Mouse (Mus musculus) bone marrow, adult 2 months (tissue): ENCODE measurements at regions not wholly inside any gene's neighbourhood (a gene's known extent, or its start where the extent isn't known, plus 50 kb on each side); places are given as distances from the start of the nearest gene placed in this dataset.
"Not testable (repeated sequence)": the region's sequence is repeated elsewhere in the genome, so short reads cannot be mapped to it uniquely, and the experiment has no call there.

Experiments used
- H3K27ac ChIP-seq: fragments of 200-500 bp; 2 replicates; pipeline ENCODE4 v1.5.1; 2012; ENCODE audit warnings: low read depth, mild to moderate bottlenecking, control low read depth, inconsistent platforms, low read length; ENCODE audit not compliant: control insufficient read depth, poor library complexity, insufficient read depth
- H3K4me1 ChIP-seq: fragments of 200-500 bp; 2 replicates; pipeline ENCODE4 v1.6.1; 2011; ENCODE audit warnings: low read length; ENCODE audit not compliant: control insufficient read depth, insufficient read depth
- H3K4me3 ChIP-seq: fragments of 200-500 bp; replicated peaks from 2 replicates; pipeline ENCODE3; 2011; ENCODE audit warnings: mild to moderate bottlenecking, low read depth, low read length, control low read depth; ENCODE audit not compliant: control insufficient read depth
- CTCF ChIP-seq: fragments of 200-500 bp; IDR thresholded peaks from 2 replicates; pipeline ENCODE4 v1.5.1; 2011; ENCODE audit warnings: low read length, control low read depth; ENCODE audit not compliant: control insufficient read depth, insufficient read depth
- POLR2A ChIP-seq: fragments of 200-500 bp; IDR thresholded peaks from 2 replicates; pipeline ENCODE4 v1.6.1; 2011; ENCODE audit warnings: low read depth, mild to moderate bottlenecking, control low read depth, low read length, borderline replicate concordance; ENCODE audit not compliant: control insufficient read depth
- WGBS: fragments of 180-500 bp; shearing (Covaris S2); methylation state at CpG from one replicate; pipeline ENCODE4 v1.1.7; 2018; 5-methylcytosine and 5-hydroxymethylcytosine counted together

- Histone ChIP-seq H3K27ac (no peak overlapping the region), H3K4me3 (no peak overlapping the region), H3K4me1 (no peaks in the 10 kb centered on the region)
- 55% methylated on average over 6 of the region's 6 CpGs for WGBS
- TF ChIP-seq POLR2A (no peak), CTCF (no peak)
Measured at GRCm38 (mm10) chr6:140854691-140855090, 125.6 kb downstream of the Gm11077 start.

- TF ChIP-seq CTCF (no peak), POLR2A (no peak)
- no peak overlapping the region for H3K27ac ChIP-seq
- H3K4me3 ChIP-seq, result no peak overlapping the region
- H3K4me1 ChIP-seq, result no peaks in the 10 kb centered on the region
- 19% methylated on average over 14 of the region's 14 CpGs for WGBS
Measured at GRCm38 (mm10) chr6:140856468-140857117, 127.5 kb downstream of the Gm11077 start.

GRCm38 (mm10) chr6:140857118-140857746 lies 128.1 kb downstream of the Gm11077 start:
- TF ChIP-seq CTCF (no peak), POLR2A (no peak)
- H3K4me3 ChIP-seq, result no peak overlapping the region
- H3K4me1 ChIP-seq, result no peaks in the 10 kb centered on the region
- H3K27ac ChIP-seq, result no peak overlapping the region
- WGBS, result 38% methylated on average over 18 of the region's 18 CpGs

GRCm38 (mm10) chr6:140869523-140869922 lies 140.4 kb downstream of the Gm11077 start:
- H3K4me1 ChIP-seq, H3K27ac ChIP-seq, H3K4me3 ChIP-seq: not testable (repeated sequence)
- WGBS, result 89% methylated on average over 11 of the region's 16 CpGs

- no peaks in the 10 kb centered on the region for H3K4me1 ChIP-seq
- 42% methylated on average over 3 of the region's 3 CpGs for WGBS
- no peak overlapping the region for H3K27ac ChIP-seq
- no peak overlapping the region for H3K4me3 ChIP-seq
- TF ChIP-seq CTCF, result no peak
- TF ChIP-seq POLR2A, result no peak
Measured at GRCm38 (mm10) chr6:140874831-140875230, 145.7 kb downstream of the Gm11077 start.

- H3K4me3 ChIP-seq, result no peak overlapping the region
- no peaks in the 10 kb centered on the region for H3K4me1 ChIP-seq
- TF ChIP-seq CTCF (no peak), POLR2A (no peak)
- H3K27ac ChIP-seq, result no peak overlapping the region
Measured at GRCm38 (mm10) chr6:140883651-140884050, 154.6 kb downstream of the Gm11077 start.

- WGBS, result 27% methylated on average over 11 of the region's 11 CpGs
- no peak for TF ChIP-seq CTCF
- no peak for TF ChIP-seq POLR2A
- H3K4me3 ChIP-seq, result no peak overlapping the region
- H3K27ac ChIP-seq, result no peak overlapping the region
- no peaks in the 10 kb centered on the region for H3K4me1 ChIP-seq
Measured at GRCm38 (mm10) chr6:140888610-140889009, 159.5 kb downstream of the Gm11077 start.

- H3K4me1 ChIP-seq, result no peaks in the 10 kb centered on the region
- no peak overlapping the region; the same call in 1 of the 2 replicates for H3K27ac ChIP-seq
- TF ChIP-seq POLR2A (no peak), CTCF (no peak)
- H3K4me3 ChIP-seq, result no peak overlapping the region
- WGBS, result 72% methylated on average over 5 of the region's 5 CpGs
Measured at GRCm38 (mm10) chr6:140890060-140890459, 161.0 kb downstream of the Gm11077 start.

GRCm38 (mm10) chr6:140890591-140890990 lies 161.5 kb downstream of the Gm11077 start:
- WGBS, result 68% methylated on average over 2 of the region's 2 CpGs
- H3K27ac ChIP-seq, result no peak overlapping the region
- H3K4me3 ChIP-seq, result no peak overlapping the region
- no peak for TF ChIP-seq CTCF
- TF ChIP-seq POLR2A, result no peak
- H3K4me1 ChIP-seq, result no peaks in the 10 kb centered on the region
